Mouse (Mus musculus): ENCODE data around the gene Lpar6.

Gene Lpar6

GRCm38 (mm10) chr14:73257348-73257747 is 19.7 kb downstream of the Lpar6 start:
- DNase-seq, result no peak

- DNase-seq, result no peak
Observed at GRCm38 (mm10) chr14:73258181-73258580, 20.5 kb downstream of the Lpar6 start.

- DNase-seq, result no peak
Observed at GRCm38 (mm10) chr14:73262210-73262609, 24.5 kb downstream of the Lpar6 start.

GRCm38 (mm10) chr14:73266166-73266565 is 28.5 kb downstream of the Lpar6 start:
- peak; percentile 6 for DNase-seq

GRCm38 (mm10) chr14:73271807-73272206 is 34.1 kb downstream of the Lpar6 start:
- DNase-seq, result no peak

GRCm38 (mm10) chr14:73279096-73279495 is 41.4 kb downstream of the Lpar6 start:
- no peak for DNase-seq

- no peak for DNase-seq
Observed at GRCm38 (mm10) chr14:73280996-73281395, 43.3 kb downstream of the Lpar6 start.

- DNase-seq, result no peak
Observed at GRCm38 (mm10) chr14:73289915-73290314, 52.2 kb downstream of the Lpar6 start.

- no peak for DNase-seq
Observed at GRCm38 (mm10) chr14:73292434-73292833, 54.7 kb downstream of the Lpar6 start.

Measured in cerebellum, adult 11 months (tissue).